Mouse (Mus musculus): ENCODE results near the gene Cmtm4.
"Not testable (repeated sequence)": the region's sequence is repeated elsewhere in the genome, so short reads cannot be mapped to it uniquely, and the experiment has no call there.

GRCm38 (mm10) chr8:104312023-104312422 lies 83.6 kb downstream of the Cmtm4 start:
- TF ChIP-seq NRF1 (IDR thresholded peaks at IDR 0.05; ENCODE audit: insufficient read depth, low read depth, low read length, poor library complexity, severe bottlenecking); POLR2A (IDR thresholded peaks at IDR 0.05; ENCODE audit: control insufficient read depth in 1 of 2, insufficient read depth in 1 of 2, low read depth in 1 of 2, low read length in 2 of 2, poor library complexity in 1 of 2); ZC3H11A (IDR thresholded peaks at IDR 0.05; ENCODE audit: low read depth, low read length); CTCF (IDR thresholded peaks at IDR 0.05 in 2 of 3, conservative IDR thresholded peaks at IDR 0.05 in 1 of 3; ENCODE audit: control insufficient read depth in 1 of 3, insufficient read depth in 1 of 3, low read depth in 2 of 3, low read length in 3 of 3, poor library complexity in 1 of 3, severe bottlenecking in 1 of 3); MAX (IDR thresholded peaks at IDR 0.05; ENCODE audit: low read length); USF1 (IDR thresholded peaks at IDR 0.05; ENCODE audit: low read depth, low read length); GATA1 (IDR thresholded peaks at IDR 0.05; ENCODE audit: low read depth, low read length); MYC (IDR thresholded peaks at IDR 0.05; ENCODE audit: low read depth, low read length); ETS1 (IDR thresholded peaks at IDR 0.05; ENCODE audit: low read depth, low read length); HCFC1 (IDR thresholded peaks at IDR 0.05; ENCODE audit: low read depth, low read length): not testable (repeated sequence)
